Mouse (Mus musculus): Measurements from ENCODE around the gene Polr2h.

DNA sequence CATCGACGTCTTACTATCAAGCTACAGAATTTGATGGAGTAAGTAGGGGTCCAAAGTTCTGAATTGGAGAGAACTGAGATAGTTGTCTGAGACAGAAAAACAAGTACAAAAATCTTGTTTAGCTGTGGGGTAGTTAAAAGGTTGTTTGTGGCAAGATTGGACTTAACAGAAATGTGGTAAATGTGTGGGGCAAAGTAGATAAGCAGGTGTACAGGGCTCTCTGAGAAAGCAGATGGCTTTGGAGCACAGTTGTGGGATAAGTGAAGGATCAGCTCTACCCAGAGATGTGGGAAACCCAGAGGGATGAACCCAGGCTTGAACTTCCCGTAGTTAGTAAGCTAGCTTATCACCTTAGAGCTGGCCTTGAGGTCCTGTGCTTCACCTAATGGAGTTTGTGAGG lies 26.7 kb upstream of the Polr2h start:
- no peak for TF ChIP-seq GATA1 (IDR thresholded peaks at IDR 0.05; ENCODE audit: borderline replicate concordance, low read length)
- TF ChIP-seq FLI1 (IDR thresholded peaks at IDR 0.05; ENCODE audit: low read length): no peak

Data from megakaryocyte, embryonic 14.5 days (primary cell).